21 mouse cellular contexts compared by ENCODE assay signal in genomic region chr19:25613476-25614300, GRCm38 (mm10). TPM values are rescaled to one million over a fixed set of nuclear protein-coding genes. Genes with fewer than 3 reads are reported as not detected.
DNase-seq lines count a peak whose midpoint lies in the region; ATAC-seq and TF ChIP-seq lines count a peak whose summit lies in the region.
"Had no signal": no experiment of that assay in that cellular context is flagged by ENCODE, and none has a peak within 500 bp of the region (broad histone marks: within the 10 kb centered on the region; RNA-seq: fewer than 3 reads in every experiment).

No protein-coding gene starts in this region.

- H3K4me1 ChIP-seq in forebrain, embryonic 10.5 days, result peaks cover 93% of the 10 kb centered on the region
- peaks cover 6% of the 10 kb centered on the region for H3K4me1 ChIP-seq in forebrain, postnatal 0 days (ENCODE audit: insufficient read depth)
- peaks cover 13% of the 10 kb centered on the region for H3K4me1 ChIP-seq in neural tube, embryonic 15.5 days
- peaks cover 26% of the 10 kb centered on the region for H3K4me1 ChIP-seq in forebrain, embryonic 12.5 days
- peaks cover 11% of the 10 kb centered on the region for H3K4me1 ChIP-seq in neural tube, embryonic 11.5 days (ENCODE audit: control insufficient read depth, insufficient read depth, low read length)

- no peak overlapping the region for H3K4me2 ChIP-seq in forebrain, postnatal 0 days (ENCODE audit: low read depth)
- H3K4me2 ChIP-seq in neural tube, embryonic 15.5 days, result no peak overlapping the region
- peak overlapping the region; percentile 59 for H3K4me2 ChIP-seq in forebrain, embryonic 12.5 days
- no peak overlapping the region for H3K4me2 ChIP-seq in neural tube, embryonic 11.5 days (ENCODE audit: low read depth)
- H3K4me2 ChIP-seq: hindbrain, embryonic 15.5 days had no signal

- no peaks in the 10 kb centered on the region for H3K36me3 ChIP-seq in forebrain, embryonic 10.5 days (replicated peaks)
- H3K36me3 ChIP-seq in forebrain, postnatal 0 days (ENCODE audit: insufficient read depth), result no peaks in the 10 kb centered on the region
- no peaks in the 10 kb centered on the region for H3K36me3 ChIP-seq in neural tube, embryonic 15.5 days
- no peaks in the 10 kb centered on the region for H3K36me3 ChIP-seq in forebrain, embryonic 12.5 days (replicated peaks)
- H3K36me3 ChIP-seq in neural tube, embryonic 11.5 days (ENCODE audit: control insufficient read depth, insufficient read depth, low read length), result no peaks in the 10 kb centered on the region
- H3K36me3 ChIP-seq: hindbrain, embryonic 15.5 days had no signal

- no peaks in the 10 kb centered on the region for H3K9me3 ChIP-seq in forebrain, embryonic 10.5 days
- no peaks in the 10 kb centered on the region for H3K9me3 ChIP-seq in forebrain, postnatal 0 days (ENCODE audit: low read length)
- no peaks in the 10 kb centered on the region for H3K9me3 ChIP-seq in neural tube, embryonic 15.5 days (replicated peaks)
- no peaks in the 10 kb centered on the region for H3K9me3 ChIP-seq in forebrain, embryonic 12.5 days
- no peaks in the 10 kb centered on the region for H3K9me3 ChIP-seq in neural tube, embryonic 11.5 days (ENCODE audit: control insufficient read depth, low read length)
- H3K9me3 ChIP-seq: hindbrain, embryonic 15.5 days had no signal

- peak; percentile 40 for DNase-seq in forebrain, embryonic 10.5 days (ENCODE audit: extremely low spot score, low spot score)
- DNase-seq in forebrain, postnatal 0 days, result no peak
- peak; percentile 54 for DNase-seq in neural tube, embryonic 10.5 days (ENCODE audit: extremely low spot score, low spot score)
- DNase-seq in neural tube, embryonic 11.5 days (ENCODE audit: low spot score), result peak; percentile 49
- DNase-seq in thymus, postnatal 36 days, result no peak
- DNase-seq in cerebellum, adult 9-11 months, result no peak
- DNase-seq: cerebellum, postnatal 10 days; gastrocnemius, adult 2 months; heart, adult 2 months; kidney, adult 11 months; kidney, postnatal 25 days; liver; lung, adult 2 months had no signal

- H3K4me3 ChIP-seq in forebrain, embryonic 10.5 days, result peak overlapping the region; percentile 72
- no peak overlapping the region for H3K4me3 ChIP-seq in forebrain, postnatal 0 days (ENCODE audit: low read depth, low read length)
- H3K4me3 ChIP-seq in neural tube, embryonic 15.5 days (replicated peaks), result no peak overlapping the region
- H3K4me3 ChIP-seq in forebrain, embryonic 12.5 days (replicated peaks), result peak overlapping the region; percentile 59
- no peak overlapping the region for H3K4me3 ChIP-seq in neural tube, embryonic 11.5 days (ENCODE audit: low read depth, low read length)
- H3K4me3 ChIP-seq: gastrocnemius, adult 2 months; heart, adult 2 months; hindbrain, embryonic 15.5 days had no signal

- WGBS in forebrain, embryonic 10.5 days, result 5% methylated on average over 13 of the region's 13 CpGs
- 15% methylated on average over 13 of the region's 13 CpGs for WGBS in forebrain, postnatal 0 days
- 6% methylated on average over 13 of the region's 13 CpGs for WGBS in neural tube, embryonic 15.5 days
- 8% methylated on average over 13 of the region's 13 CpGs for WGBS in forebrain, embryonic 12.5 days
- WGBS in neural tube, embryonic 11.5 days, result 3% methylated on average over 13 of the region's 13 CpGs

- H3K9ac ChIP-seq in forebrain, postnatal 0 days, result no peak overlapping the region
- no peak overlapping the region for H3K9ac ChIP-seq in neural tube, embryonic 15.5 days (replicated peaks)
- peak overlapping the region; percentile 85 for H3K9ac ChIP-seq in forebrain, embryonic 12.5 days
- no peak overlapping the region for H3K9ac ChIP-seq in neural tube, embryonic 11.5 days (ENCODE audit: low read length)
- H3K9ac ChIP-seq: hindbrain, embryonic 15.5 days had no signal

- peaks cover 100% of the 10 kb centered on the region for H3K27me3 ChIP-seq in forebrain, embryonic 10.5 days (ENCODE audit: poor library complexity, severe bottlenecking)
- peaks cover 69% of the 10 kb centered on the region for H3K27me3 ChIP-seq in forebrain, postnatal 0 days (ENCODE audit: insufficient read depth, low read length)
- peaks cover 91% of the 10 kb centered on the region for H3K27me3 ChIP-seq in neural tube, embryonic 15.5 days (replicated peaks)
- H3K27me3 ChIP-seq in forebrain, embryonic 12.5 days, result peaks cover 90% of the 10 kb centered on the region
- peaks cover 93% of the 10 kb centered on the region for H3K27me3 ChIP-seq in neural tube, embryonic 11.5 days (ENCODE audit: control insufficient read depth, insufficient read depth, low read length)

- no peak for TF ChIP-seq CTCF in forebrain, postnatal 0 days (IDR thresholded peaks at IDR 0.05; ENCODE audit: low read depth)

- H3K27ac ChIP-seq in forebrain, embryonic 10.5 days, result peak overlapping the region; percentile 96
- H3K27ac ChIP-seq in forebrain, postnatal 0 days (ENCODE audit: low read depth, low read length), result no peak overlapping the region
- H3K27ac ChIP-seq in neural tube, embryonic 15.5 days (replicated peaks), result no peak overlapping the region
- H3K27ac ChIP-seq in forebrain, embryonic 12.5 days, result peak overlapping the region; percentile 71
- no peak overlapping the region for H3K27ac ChIP-seq in neural tube, embryonic 11.5 days (ENCODE audit: low read depth, low read length)
- H3K27ac ChIP-seq: gastrocnemius, adult 2 months; heart, adult 2 months; hindbrain, embryonic 15.5 days; macrophage had no signal

- no peak for ATAC-seq in forebrain, postnatal 0 days
- no peak for ATAC-seq in neural tube, embryonic 15.5 days (ENCODE audit: low FRiP score)
- ATAC-seq in forebrain, embryonic 12.5 days (ENCODE audit: low FRiP score), result no peak
- no peak for ATAC-seq in neural tube, embryonic 11.5 days (ENCODE audit: insufficient read depth, low FRiP score, low TSS enrichment)
- ATAC-seq: CD4-positive, CD25-positive, alpha-beta regulatory T cell, adult 4 months had no signal

RNA-seq across cellular contexts. Expression of gene Dmrt3, which starts 3.6 kb away (rescaled TPM):
- polyA plus RNA-seq in forebrain, embryonic 10.5 days (2016; fragmentation: Nextera tagmentation; extraction: Ambion mirVana), result 11.0 and 13.4 TPM in 2 replicates
- total RNA-seq in forebrain, postnatal 0 days (2014; rRNA removed), result 1.5 and 1.8 TPM in 2 replicates
- 1.5 and 2.1 TPM in 2 replicates for polyA plus RNA-seq in forebrain, postnatal 0 days (2015; fragmentation: Nextera tagmentation; extraction: Ambion mirVana)
- polyA plus RNA-seq in neural tube, embryonic 15.5 days (2015; fragmentation: Nextera tagmentation; extraction: Ambion mirVana), result 1.8 and 1.9 TPM in 2 replicates
- polyA plus RNA-seq in forebrain, embryonic 12.5 days (2016; fragmentation: Nextera tagmentation; extraction: Ambion mirVana), result 11.8 and 18.9 TPM in 2 replicates
- polyA plus RNA-seq in neural tube, embryonic 11.5 days (2014; fragmentation: Nextera tagmentation; extraction: Ambion mirVana), result 2.1 and 2.4 TPM in 2 replicates
- total RNA-seq: adrenal gland, postnatal 4 days; gastrocnemius, adult 2 months; heart, adult 2 months; MEL; monocyte, adult 5-6 weeks had no signal
- polyA plus RNA-seq: CD4-positive, CD25-positive, alpha-beta regulatory T cell, adult 4 months; macrophage had no signal

RNA-seq across cellular contexts. Expression of gene Dmrt2, which starts 58.5 kb away (rescaled TPM):
- polyA plus RNA-seq in forebrain, embryonic 10.5 days (2016; fragmentation: Nextera tagmentation; extraction: Ambion mirVana), result 0.06 and 0.39 TPM in 2 replicates
- total RNA-seq in forebrain, postnatal 0 days (2014; rRNA removed), result 2.6 and 3.5 TPM in 2 replicates
- polyA plus RNA-seq in forebrain, postnatal 0 days (2015; fragmentation: Nextera tagmentation; extraction: Ambion mirVana), result 1.8 and 2.1 TPM in 2 replicates
- 0.27 and 6.4 TPM in 2 replicates for polyA plus RNA-seq in neural tube, embryonic 15.5 days (2015; fragmentation: Nextera tagmentation; extraction: Ambion mirVana)
- polyA plus RNA-seq in forebrain, embryonic 12.5 days (2016; fragmentation: Nextera tagmentation; extraction: Ambion mirVana), result 0.46 and 0.78 TPM in 2 replicates
- polyA plus RNA-seq in neural tube, embryonic 11.5 days (2014; fragmentation: Nextera tagmentation; extraction: Ambion mirVana), result 15.4 and 19.7 TPM in 2 replicates
- total RNA-seq: MEL; monocyte, adult 5-6 weeks had no signal
- polyA plus RNA-seq: CD4-positive, CD25-positive, alpha-beta regulatory T cell, adult 4 months; hindbrain, embryonic 15.5 days; macrophage had no signal

Comparison
In these comparisons a context has a peak if more than half of its experiments do, and no peak if none do; other contexts are left out.
1. DNase-seq: peak in forebrain, embryonic 10.5 days (single experiment), neural tube, embryonic 10.5 days (single experiment) and neural tube, embryonic 11.5 days (single experiment); none in forebrain, postnatal 0 days (single experiment), thymus, postnatal 36 days (0 of 2) and cerebellum, adult 9-11 months (single experiment).
2. H3K27ac ChIP-seq: peak in forebrain, embryonic 10.5 days (single experiment) and forebrain, embryonic 12.5 days (single experiment); none in forebrain, postnatal 0 days (single experiment), neural tube, embryonic 15.5 days (single experiment) and neural tube, embryonic 11.5 days (single experiment).
3. H3K4me3 ChIP-seq: peak in forebrain, embryonic 10.5 days (single experiment) and forebrain, embryonic 12.5 days (single experiment); none in forebrain, postnatal 0 days (single experiment), neural tube, embryonic 15.5 days (single experiment) and neural tube, embryonic 11.5 days (single experiment).